Mouse (Mus musculus): ENCODE measurements at regions not wholly inside any gene's neighbourhood (a gene's known extent, or its start where the extent isn't known, plus 50 kb on each side); places are given as distances from the start of the nearest gene placed in this dataset.

DNA sequence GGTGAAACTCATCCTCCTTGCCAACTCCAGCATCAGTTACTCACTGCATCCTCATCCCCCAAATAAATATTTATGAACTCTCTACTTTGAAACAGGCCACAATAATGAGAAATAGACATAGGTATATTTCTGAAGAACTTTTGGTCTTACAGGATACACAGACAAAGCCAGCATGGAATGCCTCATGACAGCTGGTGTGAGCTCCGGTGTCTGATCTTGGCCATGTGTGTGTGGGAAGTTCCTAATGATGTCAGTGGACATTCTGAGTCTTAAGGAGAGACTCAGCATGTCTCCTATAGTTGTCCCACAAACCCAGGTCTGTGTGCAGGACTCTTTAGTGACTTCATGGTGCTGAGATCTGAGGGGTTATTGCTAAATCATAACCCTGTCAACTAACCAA lies 206.4 kb upstream of the Klf4 start:
- no peaks in the 10 kb centered on the region for H3K9me3 ChIP-seq (ENCODE audit: low read depth, low read length)
- H3K9ac ChIP-seq: no peak overlapping the region
- 80% methylated on average over 1 of the region's 1 CpGs for WGBS
- ATAC-seq (ENCODE audit: insufficient read depth) (no peak), DNase-seq (no peak)
- H3K4me3 ChIP-seq (ENCODE audit: low read depth, low read length): no peak overlapping the region
- no peaks in the 10 kb centered on the region for H3K36me3 ChIP-seq (ENCODE audit: insufficient read depth)
- TF ChIP-seq CTCF (IDR thresholded peaks at IDR 0.05; ENCODE audit: low read depth): no peak
- no peak overlapping the region for H3K27ac ChIP-seq (ENCODE audit: low read depth)
- no peaks in the 10 kb centered on the region for H3K27me3 ChIP-seq (ENCODE audit: insufficient read depth, low read length)
- H3K4me1 ChIP-seq (ENCODE audit: insufficient read depth): no peaks in the 10 kb centered on the region
- H3K4me2 ChIP-seq: no peak overlapping the region

DNA sequence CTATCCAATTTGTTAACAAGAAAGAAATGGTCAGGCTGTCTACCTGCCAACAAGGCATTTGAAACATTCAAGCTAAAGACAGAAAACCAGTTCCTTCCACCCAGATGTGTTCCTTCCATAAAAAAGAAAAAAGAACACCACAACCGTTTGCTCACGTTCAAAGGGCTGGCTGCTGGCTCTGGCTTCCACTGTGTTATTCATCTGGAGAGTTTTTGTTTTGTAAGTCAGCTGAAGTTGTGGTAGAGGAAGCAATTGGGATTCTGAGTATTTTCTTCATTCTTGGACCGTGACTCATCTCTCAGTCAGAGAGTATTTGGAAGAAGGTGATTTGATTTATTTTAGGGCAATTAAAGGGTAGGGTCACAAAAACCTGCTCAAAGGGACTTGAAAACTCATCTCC lies 203.2 kb upstream of the Klf4 start:
- Histone ChIP-seq H3K4me3 (ENCODE audit: low read depth, low read length) (no peak overlapping the region), H3K9ac (no peak overlapping the region), H3K27me3 (ENCODE audit: insufficient read depth, low read length) (no peaks in the 10 kb centered on the region), H3K36me3 (ENCODE audit: insufficient read depth) (no peaks in the 10 kb centered on the region), H3K9me3 (ENCODE audit: low read depth, low read length) (no peaks in the 10 kb centered on the region), H3K4me2 (no peak overlapping the region), H3K4me1 (ENCODE audit: insufficient read depth) (no peaks in the 10 kb centered on the region), H3K27ac (ENCODE audit: low read depth) (no peak overlapping the region)
- DNase-seq: no peak
- ATAC-seq (ENCODE audit: insufficient read depth): no peak
- no peak for TF ChIP-seq CTCF (IDR thresholded peaks at IDR 0.05; ENCODE audit: low read depth)
- WGBS: 53% methylated on average over 3 of the region's 3 CpGs

GRCm38 (mm10) chr4:55734331-55734730 lies 202.1 kb upstream of the Klf4 start:
- WGBS: 88% methylated on average over 1 of the region's 1 CpGs
- DNase-seq: no peak

DNA sequence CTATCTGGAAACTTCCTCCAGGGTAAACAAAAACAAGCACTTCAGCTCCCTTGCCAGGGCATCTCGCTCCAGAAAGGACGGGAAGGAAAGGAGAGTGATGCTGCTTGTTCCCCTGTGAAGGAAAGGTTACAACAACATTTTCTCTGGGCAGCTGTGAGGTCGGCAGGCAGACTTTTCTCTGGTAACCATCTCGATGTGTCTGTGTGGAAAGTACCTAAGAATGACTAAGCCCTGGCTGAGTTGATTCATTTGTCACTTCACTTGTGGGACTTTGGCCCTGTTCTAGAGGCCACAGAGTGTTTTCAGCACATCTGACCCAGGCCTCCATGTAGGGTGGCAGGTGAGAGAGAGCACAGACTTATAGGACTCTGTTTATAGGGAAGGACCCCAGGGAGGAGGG lies 201.0 kb upstream of the Klf4 start:
- no peaks in the 10 kb centered on the region for H3K4me1 ChIP-seq (ENCODE audit: insufficient read depth)
- H3K9me3 ChIP-seq (ENCODE audit: low read depth, low read length): no peaks in the 10 kb centered on the region
- no peaks in the 10 kb centered on the region for H3K36me3 ChIP-seq (ENCODE audit: insufficient read depth)
- H3K9ac ChIP-seq: no peak overlapping the region
- H3K27me3 ChIP-seq (ENCODE audit: insufficient read depth, low read length): no peaks in the 10 kb centered on the region
- no peak overlapping the region for H3K4me3 ChIP-seq (ENCODE audit: low read depth, low read length)
- DNase-seq (no peak), ATAC-seq (ENCODE audit: insufficient read depth) (no peak)
- no peak for TF ChIP-seq CTCF (IDR thresholded peaks at IDR 0.05; ENCODE audit: low read depth)
- 39% methylated on average over 4 of the region's 4 CpGs for WGBS
- no peak overlapping the region for H3K27ac ChIP-seq (ENCODE audit: low read depth)
- H3K4me2 ChIP-seq: no peak overlapping the region

More at GRCm38 (mm10) chr4:55734331-55734730, 202.1 kb upstream of the Klf4 start:
- Histone ChIP-seq H3K4me3 (ENCODE audit: low read depth, low read length) (no peak overlapping the region), H3K4me1 (ENCODE audit: insufficient read depth) (no peaks in the 10 kb centered on the region), H3K9me3 (ENCODE audit: low read depth, low read length) (no peaks in the 10 kb centered on the region), H3K27ac (ENCODE audit: low read depth) (no peak overlapping the region), H3K4me2 (no peak overlapping the region), H3K36me3 (ENCODE audit: insufficient read depth) (no peaks in the 10 kb centered on the region), H3K9ac (no peak overlapping the region), H3K27me3 (ENCODE audit: insufficient read depth, low read length) (no peaks in the 10 kb centered on the region)
- ATAC-seq (ENCODE audit: insufficient read depth): no peak
- TF ChIP-seq CTCF (IDR thresholded peaks at IDR 0.05; ENCODE audit: low read depth): no peak

DNA sequence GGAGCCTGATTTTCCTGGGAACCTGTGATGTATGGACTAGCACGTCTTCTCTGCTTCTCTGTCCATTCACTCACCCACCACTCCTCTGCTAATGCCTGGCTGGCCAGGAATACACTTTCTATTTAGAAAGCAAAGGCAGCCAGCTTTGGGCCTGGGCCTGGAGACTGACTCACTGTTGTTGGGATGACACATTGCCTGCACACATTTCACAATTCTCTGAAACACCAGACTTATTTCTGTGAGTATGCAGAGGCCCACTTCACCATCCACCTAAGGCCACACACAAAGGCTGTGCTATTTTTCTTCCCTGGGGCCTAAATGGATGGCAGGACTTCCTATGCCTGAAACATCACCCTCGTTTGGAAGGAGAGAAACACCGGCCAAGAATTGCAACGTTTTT lies 199.7 kb upstream of the Klf4 start:
- Histone ChIP-seq H3K27me3 (ENCODE audit: insufficient read depth, low read length) (no peaks in the 10 kb centered on the region), H3K9me3 (ENCODE audit: low read depth, low read length) (no peaks in the 10 kb centered on the region), H3K4me2 (no peak overlapping the region), H3K9ac (no peak overlapping the region), H3K27ac (ENCODE audit: low read depth) (no peak overlapping the region), H3K36me3 (ENCODE audit: insufficient read depth) (no peaks in the 10 kb centered on the region), H3K4me1 (ENCODE audit: insufficient read depth) (no peaks in the 10 kb centered on the region), H3K4me3 (ENCODE audit: low read depth, low read length) (no peak overlapping the region)
- ATAC-seq (ENCODE audit: insufficient read depth) (peak; percentile 47; the same call in 1 of the 2 replicates), DNase-seq (peak; percentile 62)
- no peak for TF ChIP-seq CTCF (IDR thresholded peaks at IDR 0.05; ENCODE audit: low read depth)
- WGBS: 44% methylated on average over 4 of the region's 4 CpGs

DNA sequence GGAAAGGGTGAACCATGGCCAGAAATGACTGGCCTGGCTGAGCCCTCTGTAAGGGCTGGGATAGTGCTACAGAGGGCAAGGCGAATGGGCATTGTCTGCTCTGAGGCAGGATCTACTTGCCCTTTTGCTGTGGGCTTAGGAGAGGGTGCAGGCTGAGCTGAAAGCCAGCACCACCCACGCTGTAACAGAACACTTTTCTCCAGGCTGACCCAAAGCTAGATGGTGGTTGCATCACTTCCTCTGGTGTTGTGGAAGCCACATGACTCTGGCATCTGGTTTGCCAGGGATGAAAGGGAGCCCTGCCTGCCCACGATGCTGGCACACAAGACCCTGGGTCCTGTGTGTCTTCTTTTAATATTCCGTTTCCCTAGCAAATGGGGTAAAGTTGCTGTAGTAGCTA lies 198.0 kb upstream of the Klf4 start:
- Histone ChIP-seq H3K27ac (ENCODE audit: low read depth) (no peak overlapping the region), H3K27me3 (ENCODE audit: insufficient read depth, low read length) (no peaks in the 10 kb centered on the region), H3K4me2 (no peak overlapping the region), H3K9ac (no peak overlapping the region), H3K4me1 (ENCODE audit: insufficient read depth) (no peaks in the 10 kb centered on the region), H3K4me3 (ENCODE audit: low read depth, low read length) (no peak overlapping the region), H3K9me3 (ENCODE audit: low read depth, low read length) (no peaks in the 10 kb centered on the region), H3K36me3 (ENCODE audit: insufficient read depth) (no peaks in the 10 kb centered on the region)
- TF ChIP-seq CTCF (IDR thresholded peaks at IDR 0.05; ENCODE audit: low read depth): no peak
- ATAC-seq (ENCODE audit: insufficient read depth) (no peak), DNase-seq (no peak)
- 78% methylated on average over 4 of the region's 4 CpGs for WGBS

DNA sequence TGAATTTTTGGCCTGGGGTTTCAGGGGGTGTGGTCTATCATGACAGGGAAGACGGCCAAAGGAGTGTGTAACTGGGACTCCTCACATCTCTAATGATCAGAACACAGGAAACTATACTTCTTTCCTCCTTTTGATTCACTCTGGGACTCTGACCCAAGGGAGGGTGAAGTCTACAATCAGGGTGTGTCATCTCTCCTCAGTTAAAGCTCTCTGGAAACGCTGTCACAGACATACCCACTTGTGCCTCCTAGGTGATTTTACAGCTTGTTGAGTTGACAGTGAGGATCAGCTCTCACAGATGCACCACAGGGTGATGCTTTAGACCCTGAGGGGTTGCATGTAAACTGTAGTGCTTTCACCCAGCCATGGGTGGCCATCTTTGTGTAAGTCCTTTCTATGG lies 194.9 kb upstream of the Klf4 start:
- 66% methylated on average over 2 of the region's 2 CpGs for WGBS
- no peaks in the 10 kb centered on the region for H3K9me3 ChIP-seq (ENCODE audit: low read depth, low read length)
- no peak overlapping the region for H3K9ac ChIP-seq

DNA sequence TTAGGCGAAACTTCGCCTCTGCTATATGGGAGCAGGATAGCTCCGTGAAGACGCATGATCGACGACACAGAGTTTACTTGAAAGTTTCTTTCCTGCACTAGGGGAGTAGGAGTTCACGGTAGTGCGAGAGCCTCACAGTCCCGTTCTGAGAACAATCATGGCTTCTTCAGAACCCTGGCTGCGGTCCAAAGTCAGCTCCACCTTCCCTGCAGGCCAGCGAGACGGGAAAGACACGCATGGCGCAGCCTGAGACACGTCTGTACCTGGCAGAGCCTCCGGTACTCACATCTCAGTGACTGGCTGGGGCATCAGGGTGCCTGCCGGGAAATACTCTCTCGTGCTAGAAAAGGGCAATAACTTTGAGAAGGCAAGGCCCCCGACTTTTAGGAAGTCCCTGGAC lies 193.8 kb upstream of the Klf4 start:
- Histone ChIP-seq H3K9ac (no peak overlapping the region), H3K4me3 (ENCODE audit: low read depth, low read length) (no peak overlapping the region), H3K4me2 (no peak overlapping the region), H3K36me3 (ENCODE audit: insufficient read depth) (no peaks in the 10 kb centered on the region), H3K27me3 (ENCODE audit: insufficient read depth, low read length) (no peaks in the 10 kb centered on the region), H3K4me1 (ENCODE audit: insufficient read depth) (peaks cover 7% of the 10 kb centered on the region; the same call in 1 of the 2 replicates), H3K27ac (ENCODE audit: low read depth) (no peak overlapping the region), H3K9me3 (ENCODE audit: low read depth, low read length) (no peaks in the 10 kb centered on the region)
- ATAC-seq (ENCODE audit: insufficient read depth) (no peak), DNase-seq (no peak)
- no peak for TF ChIP-seq CTCF (IDR thresholded peaks at IDR 0.05; ENCODE audit: low read depth)
- 65% methylated on average over 19 of the region's 19 CpGs for WGBS

More for the DNA sequence above, 194.9 kb upstream of the Klf4 start:
- ATAC-seq (ENCODE audit: insufficient read depth) (no peak), DNase-seq (no peak)
- no peaks in the 10 kb centered on the region for H3K27me3 ChIP-seq (ENCODE audit: insufficient read depth, low read length)
- H3K4me2 ChIP-seq: no peak overlapping the region
- TF ChIP-seq CTCF (IDR thresholded peaks at IDR 0.05; ENCODE audit: low read depth): no peak
- H3K27ac ChIP-seq (ENCODE audit: low read depth): no peak overlapping the region
- H3K36me3 ChIP-seq (ENCODE audit: insufficient read depth): no peaks in the 10 kb centered on the region
- H3K4me1 ChIP-seq (ENCODE audit: insufficient read depth): peaks cover under 1% of the 10 kb centered on the region; the same call in 1 of the 2 replicates
- H3K4me3 ChIP-seq (ENCODE audit: low read depth, low read length): no peak overlapping the region

Data from lung, embryonic 14.5 days (tissue).